Mouse (Mus musculus): Measurements from ENCODE around the gene Arpp21.

Gene Arpp21

GRCm38 (mm10) chr9:112235696-112236397 is at the start of gene Arpp21:
Arpp21 (minus strand) TSS chr9:112235938.
- no peak for DNase-seq (ENCODE audit: low spot score)

- DNase-seq (ENCODE audit: low spot score), result no peak
These were observed 36.8 kb upstream of the Arpp21 start for GRCm38 (mm10) chr9:112272426-112272969.

GRCm38 (mm10) chr9:112264982-112265641 is 29.4 kb upstream of the Arpp21 start:
- DNase-seq (ENCODE audit: low spot score), result no peak

GRCm38 (mm10) chr9:112261986-112262901 is 26.5 kb upstream of the Arpp21 start:
- DNase-seq (ENCODE audit: low spot score), result no peak

GRCm38 (mm10) chr9:112261556-112261955 is 25.8 kb upstream of the Arpp21 start:
- DNase-seq (ENCODE audit: low spot score), result no peak

- no peak for DNase-seq (ENCODE audit: low spot score)
These were observed 25.0 kb upstream of the Arpp21 start for GRCm38 (mm10) chr9:112260696-112261095.

- DNase-seq (ENCODE audit: low spot score), result no peak
These were observed 22.8 kb upstream of the Arpp21 start for GRCm38 (mm10) chr9:112258560-112258959.

- no peak for DNase-seq (ENCODE audit: low spot score)
These were observed 20.2 kb upstream of the Arpp21 start for GRCm38 (mm10) chr9:112255971-112256370.

- DNase-seq (ENCODE audit: low spot score), result no peak
These were observed 18.0 kb upstream of the Arpp21 start for GRCm38 (mm10) chr9:112253730-112254129.

- no peak for DNase-seq (ENCODE audit: low spot score)
These were observed 16.1 kb upstream of the Arpp21 start for GRCm38 (mm10) chr9:112251857-112252256.

GRCm38 (mm10) chr9:112251339-112251738 is 15.6 kb upstream of the Arpp21 start:
- DNase-seq (ENCODE audit: low spot score), result no peak

GRCm38 (mm10) chr9:112249753-112250152 is 14.0 kb upstream of the Arpp21 start:
- DNase-seq (ENCODE audit: low spot score), result no peak

GRCm38 (mm10) chr9:112247183-112247582 is 11.4 kb upstream of the Arpp21 start:
- no peak for DNase-seq (ENCODE audit: low spot score)

- DNase-seq (ENCODE audit: low spot score), result no peak
These were observed 2.4 kb upstream of the Arpp21 start for GRCm38 (mm10) chr9:112238168-112238567.

- DNase-seq (ENCODE audit: low spot score), result no peak
These were observed 813 bp upstream of the Arpp21 start for GRCm38 (mm10) chr9:112236551-112236950.

GRCm38 (mm10) chr9:112235041-112235695 is 570 bp downstream of the Arpp21 start:
- DNase-seq (ENCODE audit: low spot score), result no peak

- DNase-seq (ENCODE audit: low spot score), result no peak
These were observed 1.2 kb downstream of the Arpp21 start for GRCm38 (mm10) chr9:112234505-112235024.

GRCm38 (mm10) chr9:112233822-112234504 is 1.8 kb downstream of the Arpp21 start:
- DNase-seq (ENCODE audit: low spot score), result no peak

- DNase-seq (ENCODE audit: low spot score), result no peak
These were observed 2.4 kb downstream of the Arpp21 start for GRCm38 (mm10) chr9:112233378-112233777.

- DNase-seq (ENCODE audit: low spot score), result no peak
These were observed 3.7 kb downstream of the Arpp21 start for GRCm38 (mm10) chr9:112231935-112232575.
